Mouse (Mus musculus) MN1 (cell line): ENCODE measurements at regions not wholly inside any gene's neighbourhood (a gene's known extent, or its start where the extent isn't known, plus 50 kb on each side); places are given as distances from the start of the nearest gene placed in this dataset.
"Not testable (repeated sequence)": the region's sequence is repeated elsewhere in the genome, so short reads cannot be mapped to it uniquely, and the experiment has no call there.

ENCODE experiments used
- DNase-seq: peaks from one replicate; pipeline ENCODE4 v3.0.0-alpha.2; 2016; ENCODE audit warnings: low spot score

DNA sequence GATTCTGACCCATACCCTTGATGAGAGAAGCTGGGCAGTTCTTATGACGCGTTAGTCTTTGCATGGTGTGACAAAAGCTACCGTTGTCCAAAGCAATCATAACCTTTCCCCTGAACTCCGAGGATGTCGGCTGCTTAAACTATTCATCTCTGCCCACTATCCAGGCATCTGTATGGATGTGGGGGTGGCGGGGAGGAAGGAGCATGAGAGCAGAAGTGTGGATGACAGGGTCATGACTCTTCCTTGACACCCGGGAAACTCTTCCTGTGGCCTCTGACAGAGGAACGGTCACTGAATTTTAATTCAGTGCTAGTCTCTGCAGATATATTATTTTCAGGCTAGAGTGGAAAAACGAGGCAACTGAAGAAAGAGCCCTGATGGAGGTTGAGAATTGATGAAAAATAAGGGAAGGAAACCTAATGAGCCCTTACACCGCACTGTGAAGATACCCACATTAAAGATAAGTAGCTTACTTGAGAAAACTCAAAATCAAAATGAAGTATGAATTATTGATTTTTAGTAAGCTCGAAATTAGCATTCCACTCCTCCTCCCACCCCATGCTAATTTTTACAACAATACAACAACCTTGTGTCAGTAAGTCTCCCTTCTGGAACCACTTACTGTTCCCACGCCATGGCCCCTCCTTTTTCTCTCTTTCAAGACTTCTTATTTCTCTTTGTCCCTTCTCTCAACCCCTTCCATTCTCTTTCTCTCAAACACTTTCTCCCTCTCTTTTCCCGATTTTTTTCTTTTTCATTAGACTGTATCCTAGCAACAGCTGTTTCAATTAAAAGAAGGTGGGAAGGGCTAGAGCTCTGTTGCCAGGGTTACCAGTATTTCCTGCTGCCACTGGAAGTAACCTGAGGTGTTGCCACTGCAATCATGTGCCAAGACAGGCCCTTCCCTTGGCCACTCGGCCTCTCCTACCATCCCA, 206.0 kb upstream of the Gap43 start:
- DNase-seq, result no peak

DNA sequence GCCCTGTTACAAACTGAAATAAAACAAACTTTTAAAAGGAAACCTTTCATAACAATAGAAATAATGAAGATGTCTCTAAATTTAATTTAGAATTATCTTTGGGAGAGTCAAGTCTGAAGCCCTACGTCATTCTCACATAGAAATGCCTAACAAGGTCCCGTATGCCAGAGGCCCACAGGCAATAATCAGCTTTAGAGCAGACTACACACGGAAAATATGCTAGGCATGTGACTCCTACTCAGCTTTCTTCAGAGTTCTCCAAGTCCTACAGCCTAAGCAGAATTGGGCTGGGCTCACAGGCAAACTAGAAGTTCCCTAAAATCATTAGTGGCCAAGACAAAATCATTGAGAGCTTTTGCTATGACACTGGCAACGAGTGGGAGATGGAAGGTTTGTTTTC, 176.9 kb upstream of the Gap43 start:
- DNase-seq, result no peak

DNA sequence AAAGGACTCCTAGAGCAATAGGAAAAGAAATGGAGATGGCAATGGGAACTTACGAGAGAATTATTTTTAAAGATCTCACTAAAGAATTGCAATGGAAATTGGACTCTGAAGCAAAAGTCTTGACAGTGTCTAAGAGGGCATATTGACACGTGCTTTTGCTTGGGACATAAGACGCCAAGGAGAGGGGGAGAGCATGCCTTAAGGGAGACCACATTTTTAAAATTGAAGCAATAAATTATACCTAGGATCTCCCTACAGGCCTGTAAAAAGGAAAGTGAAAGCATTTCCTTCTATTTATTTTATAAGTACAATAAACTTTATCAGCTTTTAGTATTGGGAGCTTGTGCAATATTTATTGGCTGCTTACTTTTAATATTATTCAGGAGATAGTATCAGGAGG, 175.5 kb upstream of the Gap43 start:
- no peak for DNase-seq

DNA sequence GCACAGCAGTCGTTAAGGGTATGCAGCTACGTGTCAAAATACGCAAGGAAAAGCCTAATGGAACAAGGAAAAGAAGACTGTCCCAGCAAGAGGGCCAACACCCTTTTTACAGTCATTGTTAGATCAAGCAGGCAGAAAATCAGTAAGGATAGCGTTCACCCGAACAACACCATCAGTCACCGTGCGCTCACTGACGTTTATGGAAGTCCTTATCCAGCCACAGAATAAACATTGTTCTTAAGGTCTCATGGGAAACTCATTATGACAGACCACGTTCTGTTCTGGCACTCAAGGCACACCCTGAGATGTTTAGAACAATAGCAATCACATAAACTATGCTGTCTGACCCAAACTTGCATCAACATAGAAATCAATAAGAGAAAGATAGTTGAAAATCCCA, 164.7 kb upstream of the Gap43 start:
- DNase-seq, result no peak

DNA sequence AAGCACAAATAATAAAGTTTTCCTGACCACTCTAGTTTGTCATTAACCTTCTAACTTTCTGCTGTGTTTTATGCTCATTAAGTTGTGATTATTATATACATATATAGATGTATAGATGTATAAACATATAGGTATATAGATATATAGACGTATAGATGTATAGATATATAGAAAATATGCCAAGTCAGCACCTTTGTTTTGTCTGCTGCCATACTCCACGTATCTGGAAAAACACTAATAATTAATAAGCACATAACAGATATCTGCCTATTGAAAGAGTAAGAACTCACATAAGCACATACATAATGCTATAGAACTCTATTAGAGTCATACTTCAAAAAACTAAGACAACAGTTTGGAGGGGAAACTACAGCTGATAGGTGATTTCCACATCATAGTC, 161.3 kb upstream of the Gap43 start:
- DNase-seq, result no peak

DNA sequence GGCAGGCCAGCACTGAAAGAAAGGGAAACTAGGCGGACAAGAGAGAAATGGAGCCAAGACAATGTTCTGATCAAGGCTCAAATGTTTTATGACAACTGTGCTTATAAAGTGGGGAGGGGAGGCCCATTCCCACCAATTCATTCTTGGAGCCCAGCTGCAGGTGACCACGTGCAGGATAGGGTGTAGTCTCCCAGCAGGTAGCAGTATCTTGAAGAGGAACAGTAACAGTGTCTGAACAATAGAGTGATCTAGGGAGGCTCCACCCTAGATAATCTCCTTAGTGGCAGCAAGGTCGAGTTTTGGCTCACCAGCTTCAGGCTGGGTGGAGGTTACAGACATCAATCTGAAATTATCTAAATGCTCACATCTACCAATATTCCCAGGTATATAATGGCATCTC, 160.7 kb upstream of the Gap43 start:
- not testable (repeated sequence) for DNase-seq

DNA sequence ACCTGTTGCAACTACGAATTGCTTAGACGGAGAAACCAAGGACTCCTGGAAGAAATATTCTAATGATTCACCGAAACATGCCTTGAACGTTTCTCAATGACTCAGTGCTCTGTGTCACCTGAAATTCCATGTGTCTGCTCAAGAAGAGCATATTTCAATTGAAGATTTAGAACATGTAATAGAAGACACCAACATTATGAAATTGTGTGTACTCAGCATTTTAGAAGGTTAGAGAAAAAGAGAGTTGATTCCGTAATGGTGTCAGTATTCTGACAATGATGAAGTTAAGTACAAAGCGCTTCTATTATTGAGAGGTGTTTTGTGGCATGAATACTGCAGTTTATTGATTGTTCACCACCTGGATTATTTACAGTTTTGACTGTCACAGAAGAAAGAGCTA, 159.1 kb upstream of the Gap43 start:
- DNase-seq, result no peak

DNA sequence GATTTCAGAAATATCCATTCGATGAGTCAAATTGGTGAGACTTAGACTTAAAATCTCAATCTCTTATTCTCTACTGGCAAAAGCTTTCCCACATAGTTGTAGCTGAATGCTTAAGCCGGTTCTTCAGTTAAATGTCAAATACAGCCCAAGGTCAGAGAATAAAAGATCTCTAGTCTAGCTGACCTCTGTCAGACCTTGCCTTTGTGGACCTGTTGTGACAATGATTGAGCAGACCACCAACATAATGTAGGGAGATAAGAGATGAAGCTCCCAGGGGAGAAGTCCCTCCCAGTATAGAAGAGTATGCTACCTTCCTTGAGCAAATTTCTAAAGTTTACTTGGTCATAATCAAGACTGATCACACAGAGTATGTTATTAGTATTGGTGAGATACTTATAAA, 157.9 kb upstream of the Gap43 start:
- DNase-seq, result no peak

DNA sequence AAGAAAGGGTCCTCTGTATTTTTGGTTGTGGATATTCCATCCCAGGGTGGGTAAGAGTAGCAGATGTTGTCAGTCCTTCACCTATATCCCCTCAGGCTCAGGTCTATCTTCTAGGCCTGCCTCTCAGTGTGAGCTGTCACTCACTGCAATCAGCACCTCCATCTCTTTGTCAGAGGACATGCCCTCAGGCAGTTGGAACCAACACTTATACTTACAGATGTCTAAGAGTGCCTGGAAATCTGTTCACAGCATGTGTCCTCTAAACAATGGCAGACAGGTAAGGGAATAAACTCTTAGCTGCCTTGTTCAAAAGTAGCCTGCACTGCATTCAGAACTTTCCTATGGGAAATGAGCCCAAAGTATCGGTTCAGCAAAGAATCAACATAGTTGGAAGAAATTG, 153.1 kb upstream of the Gap43 start:
- no peak for DNase-seq

DNA sequence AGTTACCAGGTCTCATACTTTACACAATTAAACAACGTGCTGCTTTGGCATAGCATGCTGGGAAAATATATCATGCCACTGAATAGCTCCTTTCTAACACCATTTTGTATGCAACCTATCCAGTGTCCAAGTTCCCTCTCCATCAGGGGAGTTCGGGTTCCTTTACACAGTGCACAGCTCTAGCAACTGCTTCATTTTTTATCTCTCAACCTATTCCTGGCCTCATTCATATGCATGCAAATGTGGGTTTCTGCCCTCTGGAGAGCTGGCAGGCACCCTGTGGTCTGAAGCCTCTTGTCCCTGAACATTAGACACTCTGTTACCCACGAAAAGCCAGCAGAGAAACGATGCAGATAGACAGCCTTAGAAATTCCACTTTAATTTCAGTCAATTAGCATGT, 148.3 kb upstream of the Gap43 start:
- no peak for DNase-seq

DNA sequence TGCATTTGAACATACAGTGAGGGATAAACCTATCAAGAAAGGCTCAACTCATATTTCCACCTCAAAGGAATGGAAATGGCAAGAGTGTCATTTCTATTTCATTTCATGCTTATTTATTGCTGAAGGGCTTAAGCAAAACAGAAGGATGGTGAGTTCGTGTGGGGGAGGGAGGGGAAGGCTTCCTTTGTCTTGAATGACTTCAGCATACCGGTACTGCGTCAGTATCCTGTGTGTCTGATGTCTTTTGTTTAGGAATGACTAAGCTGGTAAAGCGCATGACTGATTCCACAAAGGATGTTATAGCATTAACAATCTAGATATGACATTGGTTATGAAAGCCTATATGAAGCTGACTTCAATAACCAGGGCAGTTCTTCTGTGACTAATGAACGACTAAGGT, 139.5 kb upstream of the Gap43 start:
- no peak for DNase-seq

DNA sequence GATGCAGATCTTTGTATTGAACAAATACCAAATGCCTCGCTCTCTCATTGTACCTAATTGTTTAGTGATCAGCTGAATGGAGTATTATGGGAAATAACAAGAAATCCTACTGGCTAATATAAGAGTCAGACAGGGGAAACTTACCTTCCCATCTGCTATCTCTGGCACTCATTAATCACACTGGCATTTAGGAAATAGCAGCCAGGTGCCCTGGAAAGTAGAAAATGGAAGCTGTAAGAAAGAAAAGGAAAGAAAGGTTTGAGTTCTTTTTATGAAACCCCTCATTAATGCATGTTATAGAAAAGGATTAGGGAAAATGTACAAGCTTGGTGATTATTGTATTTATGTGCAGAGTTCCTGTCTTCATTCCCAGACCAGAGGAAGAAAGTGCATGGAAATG, 126.5 kb upstream of the Gap43 start:
- no peak for DNase-seq

DNA sequence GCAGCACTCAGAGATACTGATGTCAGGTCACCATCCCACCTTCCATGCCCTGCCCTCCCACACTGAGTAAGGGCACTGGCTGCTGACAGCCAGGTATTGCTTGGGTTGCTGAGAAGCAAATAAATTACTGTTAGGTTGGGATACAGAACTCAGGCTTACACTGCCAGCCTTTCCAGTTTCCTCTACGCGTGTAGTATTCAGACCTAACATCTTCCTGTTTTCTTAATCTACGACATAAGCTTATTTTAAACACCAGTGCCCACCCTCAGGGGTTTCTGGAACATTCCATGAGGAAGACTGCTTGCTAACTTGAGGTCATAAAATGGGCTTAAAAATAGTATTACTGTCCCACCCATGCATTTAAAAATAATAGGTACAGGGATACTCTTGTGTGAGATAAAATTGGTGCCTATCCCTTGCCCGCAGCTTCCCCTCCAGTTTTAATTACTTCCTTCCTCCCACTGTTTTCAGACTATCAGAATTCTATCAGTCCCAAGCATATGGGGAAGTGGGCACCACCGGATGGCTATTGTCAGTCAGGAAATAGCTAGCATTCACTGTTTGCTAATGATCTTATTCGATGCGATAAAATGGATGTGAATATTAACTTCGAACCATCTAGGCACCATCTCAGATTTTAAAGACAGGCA, 116.0 kb upstream of the Gap43 start:
- DNase-seq, result no peak

DNA sequence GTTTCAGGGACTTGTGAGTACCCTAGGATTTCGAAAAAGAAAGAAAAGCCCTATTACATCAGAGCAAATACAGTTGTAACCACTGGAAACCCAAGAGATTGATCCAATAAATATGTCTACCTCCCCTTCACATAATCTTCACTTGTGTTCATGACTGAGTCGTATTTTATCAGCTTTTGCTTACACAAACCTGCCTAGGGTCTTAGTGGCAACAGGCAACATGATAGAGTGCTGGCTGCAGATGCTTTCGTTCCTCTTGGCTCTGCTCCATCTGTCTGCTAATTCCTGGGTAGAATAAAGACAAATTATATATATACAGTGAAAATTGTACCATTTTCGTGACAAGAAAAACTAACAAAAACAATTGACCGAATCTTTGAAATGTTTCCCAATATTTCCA, 112.9 kb upstream of the Gap43 start:
- DNase-seq, result no peak

DNA sequence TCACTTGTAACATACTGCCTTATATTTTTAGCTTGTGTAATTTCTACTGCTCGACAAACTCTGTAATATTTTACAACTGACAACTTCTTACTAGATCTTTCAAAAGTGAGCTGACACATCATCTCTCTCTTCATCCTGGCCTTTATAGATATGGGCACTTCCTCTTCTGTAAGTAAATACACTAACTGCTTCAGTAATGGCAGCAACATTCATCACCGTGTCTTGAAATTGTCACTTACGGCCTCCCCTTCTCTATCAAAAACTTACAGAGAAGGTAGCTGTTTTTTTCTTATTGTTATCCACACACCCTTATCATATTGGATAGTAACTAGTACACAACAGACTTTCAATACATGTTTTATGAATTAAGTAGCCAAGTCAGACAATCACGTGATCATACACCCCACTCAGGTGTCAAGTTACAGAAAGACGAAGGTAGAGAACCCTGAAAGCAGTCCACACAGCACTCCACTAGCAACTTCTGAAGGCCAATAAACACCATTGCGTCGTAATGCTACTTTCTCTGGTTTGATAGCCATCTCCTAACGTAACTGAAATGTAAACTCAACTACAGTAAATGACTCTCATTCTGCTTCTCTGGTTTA, 109.5 kb upstream of the Gap43 start:
- DNase-seq, result no peak

DNA sequence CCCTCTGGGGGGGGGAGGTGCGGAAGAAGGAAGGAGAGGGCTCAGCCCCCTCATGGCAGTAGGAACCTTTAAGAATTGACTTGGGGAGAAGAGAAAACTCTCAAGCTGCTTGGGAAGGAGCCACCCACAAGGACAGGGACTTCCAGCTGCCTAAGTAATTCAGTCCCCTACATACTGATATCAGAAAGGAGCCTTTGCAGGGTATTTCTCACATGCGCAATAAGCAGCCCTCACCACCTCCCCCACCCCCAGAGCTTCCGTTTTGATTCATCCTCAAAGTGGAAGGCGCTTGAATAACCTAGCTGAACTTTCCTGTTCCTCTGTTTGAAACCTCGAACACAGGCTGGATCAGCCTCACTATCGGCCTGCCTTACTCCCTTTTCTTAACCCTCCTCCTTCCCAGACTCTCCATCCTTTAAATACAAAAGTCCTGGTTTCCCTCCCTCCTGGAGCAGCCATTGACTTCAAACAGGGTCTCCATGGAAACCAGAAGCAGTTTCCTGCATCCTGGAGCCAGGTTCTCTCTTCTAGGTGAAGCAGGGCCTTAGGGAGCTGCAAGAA, 104.5 kb upstream of the Gap43 start:
- peak; percentile 42 for DNase-seq

DNA sequence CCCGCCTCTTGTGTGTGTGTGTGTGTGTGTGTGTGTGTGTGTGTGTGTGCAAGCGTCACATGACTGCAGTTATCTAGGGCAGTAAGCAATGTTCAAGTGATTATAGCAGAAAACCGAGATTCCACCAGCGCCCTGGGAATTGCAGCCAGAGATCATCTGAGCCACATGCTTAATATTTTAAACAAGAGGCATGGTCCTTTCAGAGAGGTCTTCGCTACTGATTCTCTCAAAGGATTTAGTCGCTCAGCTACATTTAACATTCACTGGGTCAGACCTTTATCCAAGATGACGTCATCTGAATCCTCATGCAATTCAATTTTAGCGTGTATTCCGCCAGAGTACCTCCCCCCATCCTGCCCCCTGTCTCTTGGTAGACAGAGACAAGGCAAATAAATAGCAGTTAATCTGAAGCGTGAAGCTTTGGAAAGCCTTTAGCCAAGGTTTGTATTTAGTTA, 104.0 kb upstream of the Gap43 start:
- DNase-seq, result peak; percentile 65

DNA sequence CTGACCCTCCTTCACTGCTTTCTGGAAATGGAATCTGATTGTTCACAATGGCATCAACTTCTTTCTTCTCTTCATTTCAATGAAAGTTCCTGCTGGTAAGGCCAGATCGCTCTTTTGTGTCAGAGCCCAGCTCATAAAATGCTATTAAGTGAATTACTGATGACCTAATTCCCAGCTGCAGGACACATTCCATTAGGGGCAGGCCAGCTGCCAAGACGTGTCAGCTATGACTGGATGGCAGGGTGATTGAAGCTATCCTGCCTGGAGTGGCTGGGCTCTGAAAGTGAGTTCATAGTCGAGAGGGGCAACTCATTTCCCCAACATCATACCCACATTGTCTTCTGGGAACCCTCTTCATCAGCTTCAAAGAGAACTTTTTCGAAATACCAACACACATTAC, 100.4 kb upstream of the Gap43 start:
- DNase-seq, result peak; percentile 84

DNA sequence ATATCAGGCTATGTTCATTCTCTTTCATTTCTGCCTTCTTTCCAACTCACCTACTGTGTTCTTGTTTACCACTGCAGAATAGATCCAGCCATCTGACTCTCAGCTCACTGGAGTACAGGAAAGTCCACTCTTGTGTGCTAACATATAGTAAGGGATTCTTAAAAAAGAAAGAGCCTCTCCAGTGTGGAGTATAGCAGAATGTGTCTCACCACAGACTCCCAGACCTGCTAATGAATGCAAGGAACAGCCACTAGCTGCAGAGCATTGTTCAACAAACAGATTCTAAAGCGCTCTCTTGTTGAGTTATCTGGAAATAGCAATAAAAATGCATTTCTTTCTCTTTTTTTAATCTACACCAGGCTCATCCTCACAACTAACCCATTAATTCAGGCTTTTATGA, 91.1 kb upstream of the Gap43 start:
- no peak for DNase-seq

DNA sequence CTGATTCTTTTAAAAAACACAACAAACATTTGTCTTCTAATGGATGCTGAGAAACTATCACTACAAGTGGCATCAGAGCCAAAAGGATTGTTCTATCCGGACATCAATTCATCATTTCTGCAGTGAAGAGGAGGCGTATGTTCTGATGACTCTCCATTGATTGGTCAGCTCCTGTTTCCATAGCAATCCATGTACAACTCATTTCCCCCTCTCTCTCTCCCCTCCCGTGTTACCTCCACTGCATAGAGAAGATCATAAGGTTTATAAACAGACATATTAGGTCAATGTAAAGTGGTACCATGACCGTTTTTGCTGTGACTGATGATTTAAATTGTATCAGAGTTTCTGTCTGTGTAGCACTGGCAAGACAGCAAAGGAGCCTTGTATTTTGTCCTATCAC, 76.2 kb upstream of the Gap43 start:
- DNase-seq, result no peak

DNA sequence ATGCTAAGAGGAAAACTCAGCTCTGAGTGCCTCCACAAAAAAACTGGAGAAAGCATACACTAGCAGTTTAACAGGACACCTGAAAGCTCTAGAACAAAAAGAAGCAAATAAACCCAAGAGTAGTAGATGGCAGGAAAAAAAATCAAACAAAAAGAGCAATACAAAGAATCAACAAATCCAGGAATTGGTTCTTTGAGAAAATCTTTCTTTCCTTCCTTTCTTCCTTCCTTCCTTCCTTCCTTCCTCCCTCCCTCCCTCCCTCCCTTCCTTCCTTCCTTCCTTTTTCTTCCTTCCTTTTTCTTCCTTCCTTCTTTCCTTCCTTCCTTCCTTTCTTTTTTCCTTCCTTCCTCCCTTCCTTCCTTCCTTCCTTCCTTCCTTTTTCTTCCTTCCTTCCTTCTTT, 71.6 kb upstream of the Gap43 start:
- DNase-seq, result not testable (repeated sequence)

DNA sequence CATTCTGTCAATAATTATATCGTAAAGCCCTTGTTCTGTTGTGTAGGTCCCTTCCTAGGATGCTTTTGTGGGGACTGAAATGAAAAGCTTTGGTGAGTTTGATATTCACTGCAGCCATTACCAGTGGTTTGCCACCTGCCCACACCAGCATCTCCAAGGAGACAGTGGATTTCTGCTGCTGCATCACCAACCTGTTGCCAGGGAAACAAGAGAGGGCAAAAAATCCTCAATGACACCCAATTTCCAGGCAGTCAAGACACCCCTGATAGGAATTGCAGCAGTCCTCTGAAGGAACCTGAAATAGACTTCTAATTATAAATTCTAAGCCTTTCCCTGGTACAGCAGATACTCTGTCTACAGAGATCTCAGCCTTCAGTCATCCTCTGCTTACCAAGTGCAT, 56.1 kb upstream of the Gap43 start:
- DNase-seq, result no peak
